Mouse (Mus musculus): Measurements from ENCODE around the gene Fbrs.

DNA sequence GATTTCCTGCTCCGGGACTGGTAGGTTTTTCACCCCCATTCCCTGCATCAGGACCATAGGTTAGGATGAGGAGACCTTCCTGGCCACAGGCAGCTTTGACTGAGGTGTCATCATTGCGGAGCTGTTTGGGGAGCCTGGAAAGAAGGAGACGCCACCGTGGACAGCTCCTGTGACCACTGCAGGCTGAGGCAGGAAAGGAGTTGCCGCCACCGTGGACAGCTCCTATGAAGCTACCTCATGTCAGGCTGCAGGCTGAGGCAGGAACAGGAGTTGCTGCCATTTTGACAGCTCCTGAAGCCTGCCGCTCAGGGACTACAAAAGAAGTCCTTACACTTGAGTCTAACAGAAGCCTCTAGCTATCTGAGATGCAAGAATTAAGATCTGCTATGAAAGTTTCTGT lies 24.1 kb upstream of the Fbrs start:
- TF ChIP-seq CTCF (IDR thresholded peaks at IDR 0.05; ENCODE audit: control insufficient read depth, insufficient read depth, low read length) = no peak
- no peak for TF ChIP-seq POLR2A (IDR thresholded peaks at IDR 0.05; ENCODE audit: borderline replicate concordance, control insufficient read depth, low read depth, low read length)
